Mouse (Mus musculus) lung, adult 2 months (tissue): ENCODE measurements at regions not wholly inside any gene's neighbourhood (a gene's known extent, or its start where the extent isn't known, plus 50 kb on each side); places are given as distances from the start of the nearest gene placed in this dataset.

Experiments used
- CTCF ChIP-seq: fragments of 200-500 bp; IDR thresholded peaks from 2 replicates; pipeline ENCODE4 v1.5.1; 2011; ENCODE audit warnings: mild to moderate bottlenecking, low read length, control low read depth; ENCODE audit not compliant: insufficient read depth
- POLR2A ChIP-seq: fragments of 200-500 bp; IDR thresholded peaks from 2 replicates; pipeline ENCODE4 v1.6.1; 2011; ENCODE audit warnings: low read depth, mild to moderate bottlenecking, control low read depth, low read length, borderline replicate concordance; ENCODE audit errors: extremely low read depth

GRCm38 (mm10) chr13:60409706-60410502 lies 191.8 kb upstream of the Dapk1 start:
- no peak for TF ChIP-seq POLR2A
- no peak for TF ChIP-seq CTCF
